Mouse (Mus musculus) gastrocnemius, adult 2 months (tissue): Measurements from ENCODE around the gene Ccna2. TPM values are rescaled to one million over a fixed set of nuclear protein-coding genes. Genes with fewer than 3 reads are reported as not detected.
"Not testable (repeated sequence)": the region's sequence is repeated elsewhere in the genome, so short reads cannot be mapped to it uniquely, and the experiment has no call there.

ENCODE experiments used
- DNase-seq: peaks from one replicate; pipeline ENCODE4 v3.0.0; 2022
- H3K27ac ChIP-seq: fragments of 200-600 bp; 2 replicates; pipeline ENCODE4 v1.8.1; 2022; ENCODE audit warnings: mild to moderate bottlenecking
- H3K4me3 ChIP-seq: fragments of 200-600 bp; 2 replicates; pipeline ENCODE4 v1.8.1; 2022; ENCODE audit warnings: mild to moderate bottlenecking, moderate library complexity
- CTCF ChIP-seq: fragments of 200-600 bp; IDR thresholded peaks from 2 replicates; pipeline ENCODE4 v1.8.1; 2022; ENCODE audit warnings: antibody characterized with exemption, mild to moderate bottlenecking, moderate library complexity
- intact Hi-C: fragments of 180-260 bp; cut with DNase I; formaldehyde crosslinking; loops from one replicate; pipeline ENCODE4 v1.15.1; 2025
- long read RNA-seq, 2 experiments: library from polyadenylated mRNA; stranded (forward); transcript quantifications; one replicate each; pipeline ENCODE4 v2.0.0; 2021
- total RNA-seq, 2 experiments: library from RNA; stranded (reverse); gene quantifications; 2 replicates each; pipeline ENCODE4 v1.2.3; 2021

The Ccna2 gene
- total RNA-seq: under 1 TPM; 0.13 to 0.14 TPM
- long read RNA-seq, experiment 1: 0 reads
- long read RNA-seq, experiment 2: 0 reads

DNA sequence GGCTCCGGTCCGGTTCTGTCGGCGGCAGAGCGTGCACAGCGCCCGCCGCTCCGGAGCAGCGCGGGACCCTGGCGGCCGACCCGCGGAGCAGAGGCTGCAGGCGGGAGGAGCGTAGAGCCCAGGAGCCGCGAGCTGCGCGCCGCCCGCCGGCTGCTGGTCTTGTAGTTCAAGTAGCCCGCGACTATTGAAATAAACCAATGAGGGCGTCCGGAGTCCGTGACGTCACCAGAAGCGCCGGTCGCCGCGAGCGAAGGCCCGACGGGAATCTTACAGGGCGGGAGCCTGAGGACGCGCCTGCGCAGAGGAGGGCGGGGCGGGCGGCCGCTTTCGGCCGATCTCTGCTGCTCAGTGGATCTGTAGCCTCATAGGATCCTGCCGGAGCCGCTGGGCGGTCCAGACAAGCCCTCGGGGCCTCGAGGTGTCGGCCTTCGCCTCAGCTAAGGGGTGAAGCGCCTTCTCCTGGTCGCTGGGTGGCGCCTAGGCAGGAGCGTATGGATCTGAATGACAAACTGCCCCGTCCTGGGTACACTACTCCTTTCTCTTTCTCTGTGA is at the start of gene Ccna2:
Gene Ccna2 (minus strand): TSS at position 324 of the 552 bp plus-strand sequence.
- H3K4me3 ChIP-seq: peak within 1 kb of the TSS; percentile 84
- peak; percentile 71 for TF ChIP-seq CTCF
- peak within 1 kb of the TSS; percentile 91 for H3K27ac ChIP-seq
- intact Hi-C loops: loop anchor here (1.0 to 5.0 kb wide), 3 partner anchors 19 to 95 kb away; partner anchors contain the start of genes 1810062G17Rik, Anxa5 and Bbs7
- peak; percentile 99 for DNase-seq

DNA sequence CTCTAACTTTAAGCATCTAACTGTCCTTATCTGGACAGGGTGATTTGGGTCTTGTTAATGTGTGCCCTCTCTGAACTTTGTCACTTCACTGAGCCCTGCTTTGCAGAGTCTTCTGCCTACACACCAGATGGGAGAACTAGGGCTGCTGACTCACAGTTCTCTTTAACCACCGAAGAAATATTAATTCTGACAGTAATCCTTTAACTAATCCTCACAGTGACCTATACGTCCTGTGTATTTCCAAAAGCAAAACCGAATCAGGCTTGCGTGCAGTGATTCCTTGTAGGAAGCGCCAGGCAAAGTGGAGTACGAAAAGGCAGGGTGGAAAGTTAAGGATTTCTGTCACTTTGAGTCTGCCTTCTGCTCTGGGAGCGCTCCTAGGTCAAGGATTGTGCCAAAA is 46.2 kb upstream of the Ccna2 start:
- TF ChIP-seq CTCF: no peak
- no peak for DNase-seq
- H3K4me3 ChIP-seq: no peak overlapping the region
- H3K27ac ChIP-seq: no peak overlapping the region
- intact Hi-C loops: no loop called here

- TF ChIP-seq CTCF: no peak
- no peak for DNase-seq
- intact Hi-C loops: loop anchor here (5.0 kb wide), 1 partner anchor 42 kb away; the partner anchor contains the start of gene Ccna2
- Histone ChIP-seq H3K27ac (no peak overlapping the region), H3K4me3 (peak overlapping the region; percentile 77)
These were observed 41.9 kb upstream of the Ccna2 start for GRCm38 (mm10) chr3:36613908-36614255.

- TF ChIP-seq CTCF: no peak
- intact Hi-C loops: loop anchor here (5.0 kb wide), 1 partner anchor 41 kb away; the partner anchor contains the start of gene Ccna2
- H3K27ac ChIP-seq: peak within 1 kb of the TSS; percentile 85
These were observed 41.4 kb upstream of the Ccna2 start, which contains the start of gene Bbs7 for GRCm38 (mm10) chr3:36613202-36613907. Gene Bbs7, minus strand, starts transcription at chr3:36613477.

GRCm38 (mm10) chr3:36612687-36613086 is 40.7 kb upstream of the Ccna2 start:
- Histone ChIP-seq H3K27ac (peak overlapping the region; percentile 85), H3K4me3 (peak overlapping the region; percentile 77)
- TF ChIP-seq CTCF: no peak
- intact Hi-C loops: loop anchor here (5.0 kb wide), 1 partner anchor 40 kb away; the partner anchor contains the start of gene Ccna2
- DNase-seq: no peak

More at GRCm38 (mm10) chr3:36613202-36613907, 41.4 kb upstream of the Ccna2 start, which contains the start of gene Bbs7:
- DNase-seq: peak; percentile 94
- H3K4me3 ChIP-seq: peak within 1 kb of the TSS; percentile 77

DNA sequence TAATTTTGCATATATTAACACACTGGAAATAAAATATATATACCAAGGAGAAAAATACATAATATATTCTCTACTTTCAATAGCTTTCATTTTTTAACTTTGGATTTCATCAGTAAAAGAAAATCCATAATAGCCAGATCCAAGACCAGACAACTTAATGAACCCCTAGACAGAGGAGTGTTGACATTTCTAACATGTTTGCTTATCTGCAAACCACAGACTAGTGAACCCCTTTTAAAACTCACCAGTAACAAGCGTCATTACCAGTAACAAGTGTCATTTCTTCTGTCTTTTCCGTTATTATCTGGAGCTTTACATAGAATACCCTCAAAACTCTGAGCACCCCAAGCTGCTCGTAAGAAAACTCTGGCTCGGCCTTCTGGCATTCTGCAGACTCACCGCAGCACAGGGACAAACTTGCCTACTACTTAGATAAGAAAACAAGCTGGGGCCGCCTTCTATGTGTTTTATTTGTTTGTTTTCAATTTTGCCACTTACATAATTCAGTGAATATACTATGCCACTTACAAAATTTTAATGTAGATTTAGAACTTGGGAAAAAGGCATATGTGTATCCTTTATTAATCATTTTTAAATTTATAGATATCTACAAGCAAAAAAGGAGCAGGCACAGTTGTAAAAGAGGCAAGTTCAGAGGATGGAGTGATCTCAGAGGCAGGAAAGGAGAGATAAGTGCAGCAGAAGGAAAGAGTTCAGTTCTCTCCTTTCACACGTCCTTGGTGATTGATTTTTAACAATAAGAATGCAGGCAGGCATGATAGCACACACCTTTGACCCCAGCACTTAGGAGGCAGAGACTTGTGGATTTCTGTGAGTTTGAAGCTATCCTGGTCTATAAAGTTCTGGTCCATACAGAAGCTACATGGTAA is 34.2 kb upstream of the Ccna2 start:
- Histone ChIP-seq H3K27ac (no peak overlapping the region), H3K4me3 (no peak overlapping the region)
- no peak for DNase-seq
- intact Hi-C loops: loop anchor here (5.0 kb wide), 1 partner anchor 54 kb away; the partner anchor contains the start of gene Exosc9
- TF ChIP-seq CTCF: no peak

DNA sequence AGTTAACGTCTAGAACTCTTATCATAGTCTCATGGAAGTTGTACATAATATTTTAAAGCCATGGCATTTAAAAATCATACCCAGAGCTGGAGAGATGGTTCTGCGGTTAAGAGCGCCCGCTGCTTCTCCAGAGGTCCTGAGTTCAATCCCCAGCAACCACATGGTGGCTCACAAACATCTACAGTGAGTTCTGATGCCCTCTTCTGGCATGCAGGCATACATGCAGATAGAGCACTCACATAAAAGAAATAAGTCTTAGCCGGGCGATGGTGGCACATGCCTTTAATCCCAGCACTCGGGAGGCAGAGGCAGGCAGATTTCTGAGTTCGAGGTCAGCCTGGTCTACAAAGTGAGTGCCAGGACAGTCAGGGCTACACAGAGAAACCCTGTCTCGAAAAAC is 27.8 kb upstream of the Ccna2 start:
- intact Hi-C loops, H3K27ac ChIP-seq, H3K4me3 ChIP-seq, DNase-seq: not testable (repeated sequence)

DNA sequence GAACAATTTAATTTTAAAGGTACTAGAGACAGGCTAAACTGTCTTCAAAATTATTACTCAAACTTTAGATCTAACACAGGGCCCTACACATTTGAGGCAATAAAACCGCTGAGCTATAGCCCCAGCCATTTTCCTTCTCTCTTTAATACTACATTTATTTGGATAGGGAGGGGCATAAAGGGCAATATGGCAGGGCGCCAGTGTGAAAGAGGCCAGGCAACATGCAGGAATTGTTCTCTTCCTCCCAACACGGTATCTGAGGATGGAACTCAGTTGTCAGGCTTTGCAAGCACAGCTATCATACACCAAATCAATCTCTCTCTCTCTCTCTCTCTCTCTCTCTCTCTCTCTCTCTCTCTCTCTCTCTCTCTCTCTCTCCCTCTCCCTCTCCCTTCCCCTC is 26.9 kb upstream of the Ccna2 start:
- Histone ChIP-seq H3K4me3 (no peak overlapping the region), H3K27ac (no peak overlapping the region)
- no peak for TF ChIP-seq CTCF
- intact Hi-C loops: no loop called here
- DNase-seq: no peak

DNA sequence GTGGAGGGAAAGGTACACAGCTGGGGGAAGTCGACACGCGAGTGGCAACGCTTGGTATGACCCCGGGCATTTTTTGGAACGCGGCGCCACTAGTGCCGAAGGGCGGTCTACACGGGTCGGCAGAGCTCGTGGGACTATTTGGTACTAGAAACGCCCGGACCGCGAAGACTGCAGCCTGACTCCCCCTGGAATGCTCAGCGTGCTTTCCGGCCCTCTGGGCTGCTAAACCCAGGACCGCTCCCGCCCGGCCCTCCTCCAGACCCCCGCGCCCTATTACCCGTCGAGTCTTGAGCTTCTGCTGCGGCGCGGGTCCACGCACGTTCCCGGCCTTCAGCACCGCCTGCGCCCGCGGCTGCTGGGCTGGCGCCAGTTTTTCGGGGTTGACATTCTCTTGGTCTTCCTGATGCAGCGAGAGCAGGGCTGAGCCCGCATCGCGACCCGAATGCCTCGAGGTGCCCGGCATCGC is 556 bp downstream of the Ccna2 start:
- TF ChIP-seq CTCF: no peak
- Histone ChIP-seq H3K27ac (no peak overlapping the region), H3K4me3 (peak overlapping the region; percentile 84)
- DNase-seq: no peak
- intact Hi-C loops: loop anchor here (1.0 to 5.0 kb wide), 3 partner anchors 18 to 94 kb away; partner anchors contain the start of genes 1810062G17Rik, Anxa5 and Bbs7

- intact Hi-C loops: loop anchor here (5.0 kb wide), 2 partner anchors 42 to 93 kb away; partner anchors contain the start of genes 1810062G17Rik, Anxa5 and Bbs7
- DNase-seq: no peak
- H3K27ac ChIP-seq: no peak overlapping the region
- H3K4me3 ChIP-seq: no peak overlapping the region
- TF ChIP-seq CTCF: no peak
These were observed 2.1 kb downstream of the Ccna2 start for GRCm38 (mm10) chr3:36569836-36570235.

DNA sequence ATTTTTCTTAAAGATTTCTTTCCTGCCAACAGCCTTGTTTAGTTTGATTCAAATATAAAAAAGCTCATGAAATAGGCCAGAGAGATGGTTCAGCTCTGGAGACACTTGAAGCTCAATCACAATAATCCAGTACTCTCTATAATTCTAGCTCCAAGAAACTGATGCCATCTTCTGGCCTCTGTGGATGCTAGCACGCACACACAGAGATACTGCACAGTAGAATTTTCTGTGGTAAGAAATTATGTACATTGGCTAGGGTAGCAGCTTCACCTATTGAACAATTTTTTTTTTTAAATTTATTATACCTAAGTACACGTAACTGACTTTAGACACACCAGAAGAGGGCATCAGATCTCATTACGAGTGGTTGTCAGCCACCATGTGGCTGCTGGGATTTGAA is 8.3 kb downstream of the Ccna2 start:
- no peak for DNase-seq
- no peak for TF ChIP-seq CTCF
- H3K4me3 ChIP-seq: no peak overlapping the region
- no peak overlapping the region for H3K27ac ChIP-seq
- intact Hi-C loops: no loop called here

GRCm38 (mm10) chr3:36559606-36560005 is 12.3 kb downstream of the Ccna2 start:
- DNase-seq: no peak
- Histone ChIP-seq H3K4me3 (no peak overlapping the region), H3K27ac (no peak overlapping the region)
- TF ChIP-seq CTCF: no peak
- intact Hi-C loops: no loop called here
